Mouse (Mus musculus): ENCODE results near the gene Strn.

DNA sequence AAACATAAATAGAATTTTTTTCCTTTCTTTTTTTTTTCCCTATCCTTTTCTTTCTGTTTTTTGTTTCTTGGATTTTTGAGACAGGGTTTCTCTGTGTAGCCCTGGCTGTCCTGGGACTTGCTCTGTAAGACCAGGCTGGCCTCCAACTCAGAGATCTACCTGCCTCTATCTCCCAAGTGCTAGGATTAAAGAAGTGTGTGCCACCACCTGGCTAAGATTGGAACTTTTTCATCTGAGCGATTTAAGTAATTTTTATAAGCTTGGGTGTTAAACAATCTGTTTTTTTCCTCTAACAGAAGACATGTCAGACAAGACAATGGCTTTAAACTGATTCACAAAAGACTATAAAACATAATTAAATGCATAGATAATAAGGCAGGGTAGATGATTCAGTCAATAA is 1.4 kb upstream of the Strn start:
- TF ChIP-seq TCF3 (IDR thresholded peaks at IDR 0.05; ENCODE audit: insufficient read length, low read depth) = no peak
- TF ChIP-seq CEBPB (IDR thresholded peaks at IDR 0.05; ENCODE audit: insufficient read depth, poor library complexity, severe bottlenecking) = no peak
- TF ChIP-seq POLR2A (IDR thresholded peaks at IDR 0.05; ENCODE audit: insufficient read length, low read depth) = no peak
